Mouse (Mus musculus) lung, adult 2 months (tissue): ENCODE data around the gene Tns2. TPM values are rescaled to one million over a fixed set of nuclear protein-coding genes. Genes with fewer than 3 reads are reported as not detected.

Experiments
- DNase-seq: peaks from one replicate; pipeline ENCODE4 v3.0.0; 2022
- H3K4me1 ChIP-seq: fragments of 200-500 bp; 2 replicates; pipeline ENCODE4 v1.6.1; 2011; ENCODE audit warnings: low read length; ENCODE audit not compliant: control insufficient read depth, insufficient read depth
- H3K4me3 ChIP-seq: fragments of 200-500 bp; replicated peaks from 2 replicates; pipeline ENCODE3; 2011; ENCODE audit warnings: low read depth, mild to moderate bottlenecking, control low read depth, low read length; ENCODE audit errors: extremely low read depth
- CTCF ChIP-seq: fragments of 200-500 bp; IDR thresholded peaks from 2 replicates; pipeline ENCODE4 v1.5.1; 2011; ENCODE audit warnings: mild to moderate bottlenecking, low read length, control low read depth; ENCODE audit not compliant: insufficient read depth
- POLR2A ChIP-seq: fragments of 200-500 bp; IDR thresholded peaks from 2 replicates; pipeline ENCODE4 v1.6.1; 2011; ENCODE audit warnings: low read depth, mild to moderate bottlenecking, control low read depth, low read length, borderline replicate concordance; ENCODE audit errors: extremely low read depth
- WGBS: fragments of 180-500 bp; shearing (Covaris S2); methylation state at CpG from one replicate; pipeline ENCODE4 v1.1.7; 2018; 5-methylcytosine and 5-hydroxymethylcytosine counted together
- polyA plus RNA-seq: library from polyadenylated mRNA; depleted of rRNA; stranded (reverse); fragments of >200 nt; gene quantifications from 2 replicates; pipeline ENCODE4 v1.2.3, GENCODE M21; 2012; rRNA removed

Gene Tns2
- 255 and 329 TPM in 2 replicates for polyA plus RNA-seq

DNA sequence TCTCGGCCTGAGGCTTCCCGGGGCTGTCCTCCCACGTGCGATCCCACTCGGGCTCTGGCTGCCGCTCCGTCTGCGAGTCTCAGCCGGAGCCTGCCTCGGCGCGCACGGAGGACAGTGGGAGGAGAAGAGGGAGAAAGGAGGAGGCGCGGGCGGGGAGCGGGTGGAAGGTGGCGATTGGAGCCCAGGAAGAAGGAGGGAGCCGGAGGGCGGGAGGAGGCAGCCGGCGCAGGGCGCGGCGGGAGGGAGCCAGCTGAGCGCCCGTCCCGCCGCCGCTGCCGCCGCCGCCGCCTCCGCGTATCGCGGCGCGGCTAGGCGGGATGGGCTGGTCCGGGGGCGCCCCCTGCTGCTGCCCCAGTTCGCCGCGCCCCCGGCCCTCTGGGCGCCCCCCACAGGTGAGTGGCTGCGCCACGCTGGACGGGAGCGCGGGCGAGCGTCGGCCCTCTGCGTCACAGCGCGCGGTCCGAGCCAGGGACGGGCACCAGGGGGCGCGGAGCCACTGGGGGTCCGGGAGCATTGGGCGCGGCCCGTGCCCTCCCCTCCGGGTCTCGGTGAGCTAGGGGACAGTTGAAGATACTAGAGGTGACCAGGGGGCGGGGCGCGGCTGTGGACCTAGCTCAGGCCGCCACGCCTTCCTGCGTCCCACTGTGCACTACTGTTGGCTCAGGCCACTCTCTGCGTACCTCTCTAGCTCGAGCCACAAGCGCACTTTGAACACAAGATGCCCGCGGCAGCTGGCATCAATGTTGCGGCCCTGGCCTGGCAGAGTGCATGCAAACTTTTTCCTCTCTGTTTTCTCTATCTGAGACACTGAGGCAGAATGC, at the start of gene Tns2:
Gene Tns2 (plus strand): TSS at position 253 of the 821 bp plus-strand sequence.
- peak; percentile 82 for DNase-seq
- under 1% methylated on average over 66 of the region's 82 CpGs for WGBS
- peaks cover 20% of the 10 kb centered on the region for H3K4me1 ChIP-seq
- no peak for TF ChIP-seq CTCF
- TF ChIP-seq POLR2A, result peak; percentile 67; the same call in 1 of the 2 replicates
- peak within 1 kb of the TSS; percentile 68 for H3K4me3 ChIP-seq

DNA sequence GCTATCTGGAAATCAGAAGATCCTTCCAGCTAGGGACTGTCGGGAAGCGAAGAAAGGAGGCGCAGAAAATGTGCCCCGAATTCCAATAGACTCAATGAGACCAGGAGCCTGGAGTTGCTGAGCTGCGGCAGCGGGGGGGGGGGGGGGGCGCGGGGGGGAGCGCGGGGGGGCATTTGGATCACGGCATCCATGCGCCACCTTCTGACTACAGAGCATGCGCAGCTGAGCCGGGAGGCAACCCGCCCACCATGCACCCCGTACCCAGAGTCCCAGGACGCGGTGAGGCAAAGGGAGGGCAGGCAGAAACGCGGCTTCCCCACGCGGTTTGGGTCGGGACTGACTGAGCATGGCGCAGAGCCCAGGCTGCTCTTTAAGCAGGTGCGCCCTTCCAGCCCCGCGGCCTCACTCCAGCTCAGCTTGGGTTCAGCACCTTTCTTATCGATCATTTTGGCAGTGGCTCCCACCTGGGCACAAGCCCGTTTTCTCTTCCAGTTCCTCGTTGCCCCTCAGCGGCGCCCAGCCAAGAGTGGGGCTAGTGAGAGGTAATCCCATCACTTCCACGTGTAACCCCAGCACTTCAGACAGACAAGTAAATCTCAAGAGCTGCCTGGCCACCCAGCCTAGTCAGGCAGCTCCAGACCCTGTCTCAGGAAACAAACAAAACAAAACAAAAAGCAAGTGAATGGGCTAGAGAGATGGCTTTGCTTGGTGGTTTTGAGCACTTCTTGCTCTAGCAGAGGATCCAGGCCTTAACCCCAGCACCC, 48.1 kb upstream of the Tns2 start:
- no peaks in the 10 kb centered on the region; the same call in 1 of the 2 replicates for H3K4me1 ChIP-seq
- H3K4me3 ChIP-seq, result peak overlapping the region; percentile 48
- no peak for DNase-seq
- WGBS, result 3% methylated on average over 25 of the region's 33 CpGs
- TF ChIP-seq POLR2A (no peak), CTCF (no peak)

DNA sequence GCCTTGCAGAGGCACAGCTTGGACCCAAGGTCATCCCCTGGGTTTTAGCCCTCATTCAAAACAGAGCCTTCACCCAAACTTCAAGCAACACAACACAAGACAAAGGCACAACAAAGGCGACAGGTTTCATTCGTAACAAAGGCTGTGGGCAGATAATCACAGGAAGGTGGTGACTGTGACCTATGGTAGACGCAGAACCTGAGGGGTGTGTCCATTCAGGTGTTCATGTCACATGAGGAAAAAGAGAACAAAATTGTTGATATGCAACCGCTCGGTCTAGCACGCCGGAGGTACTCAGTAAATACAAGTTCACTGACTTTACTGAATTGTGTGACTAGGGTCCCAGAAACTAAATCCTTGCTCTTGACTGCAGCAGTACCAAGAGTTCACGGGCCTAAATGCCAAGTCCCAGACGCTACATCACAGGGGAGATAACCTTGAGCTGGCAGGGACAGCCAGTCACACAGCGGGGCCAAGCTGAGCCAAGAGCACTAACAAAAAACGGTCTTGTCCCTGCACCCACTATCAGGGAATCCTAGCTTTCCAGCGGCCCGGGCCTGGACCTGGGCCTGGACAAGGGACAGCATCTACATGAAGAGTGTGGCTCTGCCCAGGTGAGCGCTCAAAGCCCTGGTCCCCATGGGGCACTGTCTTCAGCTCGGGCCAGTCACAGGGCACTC, 43.6 kb upstream of the Tns2 start:
- no peak for TF ChIP-seq CTCF
- no peak for TF ChIP-seq POLR2A
- WGBS, result 87% methylated on average over 15 of the region's 15 CpGs
- H3K4me3 ChIP-seq, result no peak overlapping the region
- DNase-seq, result no peak
- no peaks in the 10 kb centered on the region; the same call in 1 of the 2 replicates for H3K4me1 ChIP-seq

DNA sequence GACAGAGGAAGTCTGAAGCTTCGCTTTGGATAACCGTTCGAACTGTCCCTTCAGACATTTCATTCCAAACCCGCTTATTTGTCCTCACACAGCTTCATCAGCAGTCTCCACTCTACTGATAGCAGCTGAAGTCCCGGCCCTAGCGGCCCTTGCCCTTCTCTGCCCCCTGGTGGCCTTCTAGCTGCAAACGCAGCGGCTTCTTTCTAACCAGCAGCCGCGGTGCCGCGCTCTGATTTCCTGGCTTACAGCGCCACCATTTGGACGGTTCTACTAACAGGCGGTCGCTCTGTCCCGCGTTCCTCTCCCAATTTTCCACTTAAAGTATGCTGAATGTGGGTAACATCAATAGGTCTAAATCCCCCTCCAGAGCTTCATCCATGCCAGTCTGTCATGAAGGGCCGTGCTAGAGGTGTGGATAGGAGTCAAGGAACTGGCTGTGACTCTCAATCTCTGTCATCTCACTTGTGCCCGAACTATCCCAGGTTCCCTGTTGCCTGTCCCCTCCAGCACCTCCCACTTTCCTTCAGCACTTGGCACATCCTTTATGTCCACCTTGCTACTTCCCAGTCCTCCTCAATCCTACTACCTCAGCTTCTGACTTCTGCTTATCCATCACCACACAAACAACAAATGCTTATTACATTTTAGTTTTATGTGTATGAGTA, 34.4 kb upstream of the Tns2 start:
- H3K4me1 ChIP-seq, result no peaks in the 10 kb centered on the region
- H3K4me3 ChIP-seq, result no peak overlapping the region
- peak; percentile 91 for DNase-seq
- peak; percentile 82 for TF ChIP-seq CTCF
- TF ChIP-seq POLR2A, result no peak
- WGBS, result 2% methylated on average over 20 of the region's 20 CpGs

DNA sequence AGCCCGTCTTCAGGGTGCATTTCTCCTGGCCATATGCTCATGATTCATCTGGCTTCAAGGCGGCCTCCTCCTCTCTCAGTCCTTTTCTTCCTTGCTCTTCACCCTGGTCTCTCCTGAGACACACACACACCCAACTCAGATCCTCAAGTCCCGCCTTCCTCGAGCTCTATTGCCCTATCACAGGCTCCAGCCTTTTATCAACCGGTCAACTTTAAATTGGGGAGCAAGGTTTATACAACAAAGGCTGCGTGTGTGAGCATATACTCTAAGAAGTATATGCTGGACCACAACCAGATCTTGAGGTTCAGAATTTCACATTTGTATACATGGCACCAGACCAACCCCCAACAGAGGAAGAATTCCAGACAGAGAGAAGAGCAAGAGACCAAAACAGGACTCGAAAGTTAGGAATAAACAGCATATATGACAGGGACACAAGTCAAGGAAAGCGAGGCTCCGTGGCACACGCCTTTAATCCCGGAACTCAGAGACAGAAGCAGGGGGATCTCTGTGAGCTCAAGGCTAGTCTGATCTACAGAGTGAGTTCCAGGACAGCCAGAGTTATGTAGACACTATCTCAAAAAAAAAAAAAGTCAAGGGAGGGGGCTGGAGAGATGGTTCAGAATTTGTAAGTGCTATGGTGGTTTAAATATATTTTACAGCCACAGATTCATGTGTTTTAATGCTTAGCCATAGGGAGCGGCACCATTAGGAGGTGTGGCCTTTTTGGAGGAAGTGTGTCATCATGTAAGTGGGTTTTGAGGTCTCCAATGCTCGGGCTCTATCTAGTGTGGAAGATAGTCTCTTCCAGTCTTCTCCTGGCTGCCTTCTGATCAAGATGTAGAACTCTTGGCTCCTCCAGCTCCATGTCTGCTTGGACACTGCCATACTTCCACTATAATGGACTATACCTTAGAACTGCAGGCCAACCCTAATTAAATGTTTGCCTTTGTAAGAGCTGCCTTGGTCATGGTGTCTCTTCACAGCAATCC, 29.4 kb upstream of the Tns2 start:
- H3K4me3 ChIP-seq, result no peak overlapping the region
- no peak for TF ChIP-seq POLR2A
- TF ChIP-seq CTCF, result no peak
- WGBS, result 68% methylated on average over 13 of the region's 13 CpGs

DNA sequence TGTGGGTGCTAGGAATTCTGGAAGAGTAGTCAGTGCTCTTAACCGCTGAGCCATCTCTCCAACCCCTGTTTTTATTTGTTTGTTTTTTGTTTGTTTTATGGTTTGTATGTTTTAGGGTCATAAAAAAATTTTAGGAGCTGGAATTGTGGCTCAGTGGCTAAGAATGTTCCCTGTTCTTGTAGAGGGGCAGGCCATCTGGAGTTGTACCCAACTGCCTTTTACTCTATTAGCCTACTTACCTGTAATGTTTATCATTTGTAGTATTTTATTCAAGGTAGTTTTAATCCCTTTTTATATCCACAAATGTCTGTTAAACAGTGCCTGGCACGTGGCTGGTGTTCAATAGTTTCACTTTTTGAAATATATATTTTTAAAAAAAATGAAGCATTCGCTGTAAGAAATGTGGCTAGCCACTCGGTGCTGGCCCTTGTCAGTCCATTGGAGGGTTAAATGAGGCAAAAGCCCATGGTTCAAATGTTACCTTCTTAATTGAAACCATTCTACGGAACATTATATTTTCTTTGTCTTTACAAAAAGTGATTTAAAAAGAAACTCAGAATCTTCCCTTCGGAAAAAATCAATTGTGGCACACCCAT, 27.2 kb upstream of the Tns2 start:
- DNase-seq, result no peak
- Histone ChIP-seq H3K4me3 (peak overlapping the region; percentile 21), H3K4me1 (peaks cover 9% of the 10 kb centered on the region)
- TF ChIP-seq CTCF, result no peak
- no peak for TF ChIP-seq POLR2A
- WGBS, result 14% methylated on average over 6 of the region's 6 CpGs

More for the DNA sequence above, 29.4 kb upstream of the Tns2 start:
- H3K4me1 ChIP-seq, result peaks cover 9% of the 10 kb centered on the region
- no peak for DNase-seq

DNA sequence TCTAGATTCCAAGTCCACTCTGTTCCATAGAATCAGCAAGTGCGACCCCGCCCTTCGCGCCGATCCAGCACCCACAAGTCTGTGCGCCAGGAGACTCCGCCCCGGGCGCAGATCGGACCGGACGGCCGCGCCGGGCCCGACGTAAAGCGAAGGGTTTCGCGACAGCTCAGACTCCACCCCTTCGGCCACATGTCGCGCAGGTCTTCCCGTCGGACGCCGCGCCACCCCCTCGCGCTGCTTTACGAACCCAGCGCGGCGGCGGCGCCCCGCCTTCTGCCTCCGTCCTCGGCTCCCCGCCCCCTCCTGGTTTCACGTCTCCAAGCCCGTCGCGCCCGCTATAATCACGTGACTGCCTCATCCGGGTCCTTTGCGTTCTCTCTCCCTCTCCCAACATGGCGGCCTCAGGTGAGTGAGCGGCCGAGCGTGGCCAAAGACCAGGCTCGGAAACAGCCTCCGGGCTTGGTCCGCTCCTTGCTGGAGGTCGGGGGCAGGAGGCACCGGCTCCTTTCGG, 26.6 kb upstream of the Tns2 start, which contains the start of gene Eif4b:
Gene Eif4b (plus strand): TSS at position 215 of the 511 bp plus-strand sequence.
- 1% methylated on average over 58 of the region's 58 CpGs for WGBS
- DNase-seq, result peak; percentile 98
- Histone ChIP-seq H3K4me3 (peak within 1 kb of the TSS; percentile 99), H3K4me1 (peaks cover 9% of the 10 kb centered on the region)
- TF ChIP-seq POLR2A (peak; percentile 69; the same call in 1 of the 2 replicates), CTCF (no peak)
